Mouse (Mus musculus): ENCODE measurements at regions not wholly inside any gene's neighbourhood (a gene's known extent, or its start where the extent isn't known, plus 50 kb on each side); places are given as distances from the start of the nearest gene placed in this dataset.

GRCm38 (mm10) chr7:36071774-36072173 lies 269.0 kb upstream of the Zfp507 start:
- Histone ChIP-seq H3K4me3 (peak overlapping the region; percentile 28), H3K9me3 (no peaks in the 10 kb centered on the region), H3K4me1 (peaks cover 20% of the 10 kb centered on the region), H3K36me3 (replicated peaks) (no peaks in the 10 kb centered on the region), H3K27ac (no peak overlapping the region), H3K27me3 (ENCODE audit: poor library complexity, severe bottlenecking) (peaks cover 73% of the 10 kb centered on the region)
- DNase-seq (ENCODE audit: extremely low spot score, low spot score): peak; percentile 38
- 9% methylated on average over 13 of the region's 13 CpGs for WGBS

DNA sequence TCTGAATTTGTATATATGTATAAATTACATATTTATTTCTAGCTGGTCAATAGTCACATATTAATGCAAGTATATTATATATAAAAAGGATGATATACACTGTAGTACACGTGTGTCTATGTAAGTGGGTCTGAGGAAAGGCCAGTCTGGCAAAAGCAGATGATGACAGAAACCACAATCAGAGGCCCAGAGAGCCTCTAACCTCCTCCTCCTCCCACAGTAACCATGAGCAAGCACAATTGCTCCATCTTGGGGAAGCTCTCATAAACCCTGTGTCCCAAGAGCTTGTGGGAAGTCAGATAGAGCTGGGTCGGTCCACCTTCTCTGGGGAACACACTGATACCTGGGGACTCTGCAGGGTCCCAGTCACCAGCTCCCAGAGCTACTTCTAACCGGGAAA lies 263.9 kb upstream of the Zfp507 start:
- Histone ChIP-seq H3K4me3 (no peak overlapping the region), H3K27ac (no peak overlapping the region), H3K9me3 (no peaks in the 10 kb centered on the region), H3K4me1 (peaks cover 9% of the 10 kb centered on the region), H3K27me3 (ENCODE audit: poor library complexity, severe bottlenecking) (peaks cover 33% of the 10 kb centered on the region), H3K36me3 (replicated peaks) (no peaks in the 10 kb centered on the region)
- DNase-seq (ENCODE audit: extremely low spot score, low spot score): no peak
- 64% methylated on average over 3 of the region's 3 CpGs for WGBS

DNA sequence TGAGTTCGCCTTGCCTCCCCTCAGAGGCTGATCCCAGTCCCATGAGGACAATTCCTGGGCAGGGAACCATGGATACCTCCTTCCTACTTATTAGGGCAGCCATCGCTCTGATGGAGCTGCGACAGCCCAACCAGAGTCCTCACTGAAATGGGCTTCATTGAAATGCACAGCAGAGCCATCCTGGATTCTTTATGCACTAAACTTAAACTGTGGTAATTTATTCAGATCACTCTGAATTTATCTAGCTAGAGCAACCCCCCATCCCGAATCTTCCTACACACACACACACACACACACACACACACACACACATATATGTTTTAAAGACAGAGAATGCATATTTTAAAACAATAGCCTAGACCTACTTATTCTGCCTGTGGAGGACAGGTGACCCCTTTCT lies 258.9 kb upstream of the Zfp507 start:
- no peak overlapping the region for H3K4me3 ChIP-seq
- no peaks in the 10 kb centered on the region for H3K27me3 ChIP-seq (ENCODE audit: poor library complexity, severe bottlenecking)
- 91% methylated on average over 4 of the region's 4 CpGs for WGBS
- no peaks in the 10 kb centered on the region for H3K36me3 ChIP-seq (replicated peaks)
- no peak overlapping the region for H3K27ac ChIP-seq
- no peak for DNase-seq (ENCODE audit: extremely low spot score, low spot score)
- no peaks in the 10 kb centered on the region for H3K9me3 ChIP-seq
- H3K4me1 ChIP-seq: peaks cover 9% of the 10 kb centered on the region

DNA sequence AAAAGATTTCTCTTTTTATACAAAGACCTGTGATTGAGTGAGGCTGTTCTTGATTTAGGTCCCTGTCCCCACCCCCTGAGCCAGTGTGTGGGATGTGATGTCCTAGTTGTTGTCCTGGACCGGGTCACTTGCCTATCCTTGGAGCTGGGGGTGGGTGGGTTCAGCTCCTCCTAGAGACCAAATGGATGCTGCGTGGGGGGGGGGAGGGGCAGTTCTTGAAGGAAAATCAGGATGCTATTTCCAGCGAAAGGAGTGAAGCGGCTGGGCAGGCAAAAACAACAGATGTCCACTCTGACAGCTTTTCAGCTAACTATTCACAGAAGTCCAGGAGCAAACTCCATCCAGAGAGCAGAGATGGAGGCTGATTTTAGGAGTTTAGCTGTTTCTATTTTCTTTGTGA lies 257.6 kb upstream of the Zfp507 start:
- Histone ChIP-seq H3K36me3 (replicated peaks) (no peaks in the 10 kb centered on the region), H3K4me3 (no peak overlapping the region), H3K9me3 (no peaks in the 10 kb centered on the region), H3K4me1 (peaks cover 7% of the 10 kb centered on the region), H3K27me3 (ENCODE audit: poor library complexity, severe bottlenecking) (no peaks in the 10 kb centered on the region), H3K27ac (no peak overlapping the region)
- 81% methylated on average over 4 of the region's 4 CpGs for WGBS
- no peak for DNase-seq (ENCODE audit: extremely low spot score, low spot score)

DNA sequence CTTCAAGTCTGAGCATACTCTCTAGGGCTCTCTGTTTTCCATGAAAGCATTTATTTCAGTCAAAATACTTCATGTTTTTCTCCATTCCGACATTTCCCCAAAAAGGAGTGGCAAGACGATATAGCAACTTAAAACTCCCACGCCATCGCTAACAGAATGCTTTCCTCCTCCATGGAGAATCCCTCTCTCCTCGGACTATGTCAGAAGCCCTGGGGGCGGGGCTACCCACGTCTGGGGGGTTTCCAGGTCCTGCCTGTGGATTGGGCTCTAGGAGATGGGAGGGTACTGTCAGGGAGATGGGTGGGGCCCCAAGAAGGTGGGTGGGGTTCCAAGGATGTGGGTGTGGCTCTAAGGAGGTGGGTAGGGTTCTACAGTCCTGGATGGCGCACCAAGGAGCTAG lies 243.2 kb upstream of the Zfp507 start:
- Histone ChIP-seq H3K4me3 (no peak overlapping the region), H3K36me3 (replicated peaks) (no peaks in the 10 kb centered on the region), H3K4me1 (no peaks in the 10 kb centered on the region), H3K27me3 (ENCODE audit: poor library complexity, severe bottlenecking) (no peaks in the 10 kb centered on the region), H3K9me3 (no peaks in the 10 kb centered on the region), H3K27ac (no peak overlapping the region)
- no peak for DNase-seq (ENCODE audit: extremely low spot score, low spot score)
- 88% methylated on average over 8 of the region's 8 CpGs for WGBS

DNA sequence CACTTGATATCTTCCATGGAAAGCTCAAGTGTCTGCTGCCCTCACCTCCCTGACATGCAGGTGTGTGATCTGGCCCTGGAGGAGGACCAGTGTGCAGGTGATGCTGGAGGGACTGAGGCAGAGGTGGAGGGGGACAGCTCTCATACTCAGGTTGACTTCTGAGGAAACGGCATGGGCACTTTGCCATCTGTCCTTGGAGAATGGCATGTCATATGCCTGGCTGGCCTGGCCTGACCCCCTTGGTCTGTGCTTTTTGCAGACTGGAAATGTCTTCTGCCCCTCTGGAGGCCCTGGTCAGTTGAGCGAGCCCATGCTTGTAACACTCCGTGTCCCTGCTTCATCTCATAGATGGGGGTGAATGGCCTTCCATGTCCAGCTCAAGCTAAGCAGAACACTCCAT lies 229.1 kb upstream of the Zfp507 start:
- no peak for DNase-seq (ENCODE audit: extremely low spot score, low spot score)
- Histone ChIP-seq H3K4me1 (0 out of 2 replicates have a peak, but pooled peaks cover 6% of the 10 kb centered on the region), H3K9me3 (no peaks in the 10 kb centered on the region), H3K4me3 (no peak overlapping the region), H3K36me3 (replicated peaks) (no peaks in the 10 kb centered on the region), H3K27me3 (ENCODE audit: poor library complexity, severe bottlenecking) (no peaks in the 10 kb centered on the region), H3K27ac (no peak overlapping the region)
- 93% methylated on average over 3 of the region's 3 CpGs for WGBS

GRCm38 (mm10) chr7:36023015-36023414 lies 220.2 kb upstream of the Zfp507 start:
- Histone ChIP-seq H3K4me3 (no peak overlapping the region), H3K27me3 (ENCODE audit: poor library complexity, severe bottlenecking) (no peaks in the 10 kb centered on the region), H3K4me1 (0 out of 2 replicates have a peak, but pooled peaks cover 6% of the 10 kb centered on the region), H3K36me3 (replicated peaks) (no peaks in the 10 kb centered on the region), H3K27ac (no peak overlapping the region), H3K9me3 (no peaks in the 10 kb centered on the region)
- DNase-seq (ENCODE audit: extremely low spot score, low spot score): no peak
- WGBS: 89% methylated on average over 10 of the region's 10 CpGs

DNA sequence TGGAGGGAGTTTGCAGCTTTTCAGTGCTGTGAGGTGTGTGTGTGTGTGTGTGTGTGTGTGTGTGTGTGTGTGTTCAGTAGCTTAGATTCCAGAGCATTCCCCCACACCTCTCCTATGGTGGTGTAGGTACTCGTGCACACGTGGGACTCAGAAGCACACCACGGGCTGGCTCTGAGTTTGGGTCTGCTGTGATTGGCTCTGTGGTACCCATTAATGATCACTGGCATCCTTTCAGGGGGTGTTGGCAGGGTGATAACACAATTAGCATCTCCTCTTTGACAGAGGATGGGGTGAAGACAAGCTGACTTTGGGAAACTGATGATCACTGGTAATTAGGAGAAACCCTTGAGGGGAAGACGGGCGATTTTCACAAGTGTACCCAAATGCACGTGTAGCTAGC lies 219.7 kb upstream of the Zfp507 start:
- Histone ChIP-seq H3K4me1 (0 out of 2 replicates have a peak, but pooled peaks cover under 1% of the 10 kb centered on the region), H3K4me3 (no peak overlapping the region), H3K36me3 (replicated peaks) (no peaks in the 10 kb centered on the region), H3K27ac (no peak overlapping the region), H3K27me3 (ENCODE audit: poor library complexity, severe bottlenecking) (no peaks in the 10 kb centered on the region), H3K9me3 (no peaks in the 10 kb centered on the region)
- no peak for DNase-seq (ENCODE audit: extremely low spot score, low spot score)
- 76% methylated on average over 6 of the region's 6 CpGs for WGBS

DNA sequence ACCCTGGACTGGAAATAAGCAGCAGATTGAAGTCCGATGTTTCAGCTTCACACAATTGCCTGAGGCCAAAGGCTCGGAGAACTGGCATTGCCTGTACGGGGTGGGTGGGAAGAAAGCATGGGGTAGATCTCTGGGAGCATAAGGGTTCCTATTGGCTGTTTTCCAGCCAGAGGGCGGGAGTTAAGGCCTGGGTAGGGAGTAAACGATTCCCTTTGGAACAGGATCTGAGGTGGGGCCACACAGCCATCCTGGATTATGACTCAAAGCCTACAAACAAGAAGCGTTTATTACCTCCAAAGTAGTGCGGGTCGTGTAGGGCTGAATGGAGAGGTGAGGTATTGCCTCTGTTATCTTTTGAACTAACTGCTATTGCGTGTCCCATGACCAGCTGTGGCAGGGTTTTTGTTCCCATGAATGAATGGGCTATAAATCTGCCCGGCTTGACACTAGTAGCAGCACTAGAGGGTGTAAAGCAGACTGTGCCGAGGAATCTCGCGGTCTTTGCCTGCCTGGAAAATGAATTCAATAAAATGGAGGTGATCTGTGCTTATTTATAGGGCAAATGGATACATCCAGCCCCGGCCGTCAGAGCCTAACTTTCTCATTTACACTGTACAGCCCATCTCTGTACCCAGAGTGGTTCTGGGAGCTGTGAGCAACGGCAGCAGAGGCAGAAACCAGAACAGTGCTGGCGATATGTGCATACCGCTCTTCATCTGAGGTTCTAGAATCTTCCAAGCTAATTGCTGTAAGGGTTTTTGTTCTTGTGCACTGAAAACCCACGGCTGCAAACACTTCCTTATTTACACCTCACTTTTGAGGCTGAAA lies 214.3 kb upstream of the Zfp507 start:
- DNase-seq (ENCODE audit: extremely low spot score, low spot score): no peak
- Histone ChIP-seq H3K27ac (no peak overlapping the region), H3K4me1 (no peaks in the 10 kb centered on the region), H3K4me3 (no peak overlapping the region), H3K36me3 (replicated peaks) (no peaks in the 10 kb centered on the region), H3K27me3 (ENCODE audit: poor library complexity, severe bottlenecking) (no peaks in the 10 kb centered on the region), H3K9me3 (no peaks in the 10 kb centered on the region)
- WGBS: 81% methylated on average over 19 of the region's 19 CpGs

GRCm38 (mm10) chr7:35996609-35997008 lies 193.8 kb upstream of the Zfp507 start:
- Histone ChIP-seq H3K27ac (no peak overlapping the region), H3K27me3 (ENCODE audit: poor library complexity, severe bottlenecking) (no peaks in the 10 kb centered on the region), H3K9me3 (no peaks in the 10 kb centered on the region), H3K4me1 (peaks cover 5% of the 10 kb centered on the region; the same call in 1 of the 2 replicates), H3K4me3 (no peak overlapping the region), H3K36me3 (replicated peaks) (no peaks in the 10 kb centered on the region)
- WGBS: 86% methylated on average over 5 of the region's 5 CpGs
- DNase-seq (ENCODE audit: extremely low spot score, low spot score): no peak

GRCm38 (mm10) chr7:35992511-35992910 lies 189.7 kb upstream of the Zfp507 start:
- no peak for DNase-seq (ENCODE audit: extremely low spot score, low spot score)
- H3K36me3 ChIP-seq (replicated peaks): no peaks in the 10 kb centered on the region

DNA sequence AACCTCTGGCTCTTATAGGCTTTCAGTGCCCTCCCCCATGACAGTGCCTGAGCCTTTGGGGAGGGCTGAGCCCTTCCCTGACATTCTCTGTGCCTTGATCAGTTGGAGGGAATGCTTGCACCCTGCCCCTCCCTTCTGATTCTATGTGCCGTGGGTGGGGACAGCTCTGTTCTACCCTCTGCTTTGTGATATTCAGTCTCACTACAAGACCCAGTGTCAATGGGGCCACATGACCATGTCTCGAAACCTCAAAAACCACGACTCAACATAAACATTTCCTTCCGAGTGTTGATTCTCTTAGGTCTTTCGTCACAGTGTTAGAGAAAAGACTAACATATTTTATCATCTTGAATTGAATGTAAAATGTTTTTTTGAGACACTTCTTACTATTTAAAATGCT lies 188.3 kb upstream of the Zfp507 start:
- H3K27ac ChIP-seq: no peak overlapping the region
- H3K4me1 ChIP-seq: peaks cover 10% of the 10 kb centered on the region
- H3K4me3 ChIP-seq: no peak overlapping the region
- no peaks in the 10 kb centered on the region for H3K36me3 ChIP-seq (replicated peaks)
- DNase-seq (ENCODE audit: extremely low spot score, low spot score): no peak
- H3K27me3 ChIP-seq (ENCODE audit: poor library complexity, severe bottlenecking): no peaks in the 10 kb centered on the region
- WGBS: 92% methylated on average over 5 of the region's 5 CpGs
- no peaks in the 10 kb centered on the region for H3K9me3 ChIP-seq

More at GRCm38 (mm10) chr7:35992511-35992910, 189.7 kb upstream of the Zfp507 start:
- H3K4me1 ChIP-seq: peaks cover 10% of the 10 kb centered on the region
- H3K9me3 ChIP-seq: no peaks in the 10 kb centered on the region
- 68% methylated on average over 8 of the region's 8 CpGs for WGBS
- no peak overlapping the region for H3K27ac ChIP-seq
- no peak overlapping the region for H3K4me3 ChIP-seq
- H3K27me3 ChIP-seq (ENCODE audit: poor library complexity, severe bottlenecking): no peaks in the 10 kb centered on the region

GRCm38 (mm10) chr7:35989456-35989855 lies 186.7 kb upstream of the Zfp507 start:
- Histone ChIP-seq H3K9me3 (no peaks in the 10 kb centered on the region), H3K27me3 (ENCODE audit: poor library complexity, severe bottlenecking) (no peaks in the 10 kb centered on the region), H3K4me3 (no peak overlapping the region), H3K36me3 (replicated peaks) (no peaks in the 10 kb centered on the region), H3K27ac (no peak overlapping the region), H3K4me1 (peaks cover 10% of the 10 kb centered on the region)
- 84% methylated on average over 8 of the region's 8 CpGs for WGBS
- DNase-seq (ENCODE audit: extremely low spot score, low spot score): no peak
